Mouse (Mus musculus) MEL (cell line): ENCODE data around the gene Arhgap23. TPM values are rescaled to one million over a fixed set of nuclear protein-coding genes. Genes with fewer than 3 reads are reported as not detected.

Experiments
- DNase-seq: peaks from one replicate; pipeline ENCODE4 v3.0.0; 2011; ENCODE audit warnings: low read depth, low spot score
- H3K27ac ChIP-seq: 2 replicates; pipeline ENCODE4 v1.5.1; 2012; ENCODE audit warnings: low read depth, mild to moderate bottlenecking, control low read depth, low read length, moderate library complexity; ENCODE audit not compliant: control insufficient read depth
- H3K27me3 ChIP-seq, 2 experiments: fragments of 150-350 bp in 1 of 2; sonication (generic) in 1 of 2; 2 replicates each; pipeline ENCODE4 v1.6.1; 2012; ENCODE audit warnings: low read length in 2 of 2, mild to moderate bottlenecking in 2 of 2, improper control_type of control experiment in 1 of 2, moderate library complexity in 1 of 2; ENCODE audit not compliant: insufficient read depth in 2 of 2, control insufficient read depth in 1 of 2
- H3K36me3 ChIP-seq, 2 experiments: 2 replicates each; pipeline ENCODE4 v1.6.1; 2012 to 2014; ENCODE audit warnings: low read length in 2 of 2, improper control_type of control experiment in 1 of 2, inconsistent platforms in 1 of 2, mild to moderate bottlenecking in 1 of 2; ENCODE audit not compliant: insufficient read depth in 2 of 2, control insufficient read depth in 1 of 2
- H3K4me1 ChIP-seq, 2 experiments: fragments of 150-350 bp in 1 of 2; sonication (generic) in 1 of 2; 2 replicates each; pipeline ENCODE4 v1.6.1; 2012; ENCODE audit warnings: low read length in 2 of 2, improper control_type of control experiment in 1 of 2, mild to moderate bottlenecking in 1 of 2; ENCODE audit not compliant: insufficient read depth in 2 of 2, control insufficient read depth in 1 of 2
- H3K4me3 ChIP-seq, 2 experiments: fragments of 150-350 bp in 1 of 2; sonication (generic) in 1 of 2; 2 replicates each; pipeline ENCODE4 v1.5.1; 2012; ENCODE audit warnings: low read depth in 2 of 2, low read length in 2 of 2, mild to moderate bottlenecking in 2 of 2, moderate library complexity in 2 of 2, control low read depth in 1 of 2, improper control_type of control experiment in 1 of 2; ENCODE audit not compliant: control insufficient read depth in 1 of 2, insufficient read depth in 1 of 2
- H3K79me2 ChIP-seq: 2 replicates; pipeline ENCODE4 v1.6.1; 2012; ENCODE audit warnings: mild to moderate bottlenecking, low read length, moderate library complexity; ENCODE audit not compliant: control insufficient read depth, poor library complexity, insufficient read depth
- H3K9ac ChIP-seq: 2 replicates; pipeline ENCODE4 v1.6.1; 2012; ENCODE audit warnings: low read depth, mild to moderate bottlenecking, control low read depth, low read length, moderate library complexity; ENCODE audit not compliant: control insufficient read depth, poor library complexity, severe bottlenecking
- H3K9me3 ChIP-seq: fragments of 150-350 bp; sonication (generic); replicated peaks from 2 replicates; pipeline ENCODE4 v1.6.1; 2012; ENCODE audit warnings: mild to moderate bottlenecking, low read length, improper control_type of control experiment, moderate library complexity; ENCODE audit not compliant: insufficient read depth
- BHLHE40 ChIP-seq: IDR thresholded peaks from 2 replicates; pipeline ENCODE4 v1.6.1; 2012; ENCODE audit warnings: low read depth, mild to moderate bottlenecking, inconsistent platforms, low read length, improper control_type of control experiment, borderline replicate concordance
- CHD1 ChIP-seq: IDR thresholded peaks from 2 replicates; pipeline ENCODE4 v1.6.1; 2012; ENCODE audit warnings: low read depth, mild to moderate bottlenecking, inconsistent platforms, low read length, improper control_type of control experiment
- CHD2 ChIP-seq: IDR thresholded peaks from 2 replicates; pipeline ENCODE4 v1.6.1; 2011; ENCODE audit warnings: low read length, improper control_type of control experiment
- CTCF ChIP-seq, 3 experiments: IDR thresholded peaks in 2 of 3; conservative IDR thresholded peaks in 1 of 3; 2 replicates each; pipeline ENCODE4 v1.5.1; 2011 to 2012; ENCODE audit warnings: low read length in 3 of 3, low read depth in 2 of 3, mild to moderate bottlenecking in 2 of 3, improper control_type of control experiment in 1 of 3, inconsistent platforms in 1 of 3, mixed read lengths in 1 of 3, moderate library complexity in 1 of 3; ENCODE audit not compliant: control insufficient read depth in 1 of 3, insufficient read depth in 1 of 3, poor library complexity in 1 of 3, severe bottlenecking in 1 of 3
- E2F4 ChIP-seq: IDR thresholded peaks from 2 replicates; pipeline ENCODE4 v1.6.1; 2011; ENCODE audit warnings: low read depth, low read length, improper control_type of control experiment, borderline replicate concordance
- EP300 ChIP-seq, 2 experiments: IDR thresholded peaks; 2 replicates each; pipeline ENCODE4 v1.6.1; 2011; ENCODE audit warnings: improper control_type of control experiment in 2 of 2, low read length in 2 of 2, low read depth in 1 of 2, mild to moderate bottlenecking in 1 of 2
- ETS1 ChIP-seq: IDR thresholded peaks from 2 replicates; pipeline ENCODE4 v1.6.1; 2012; ENCODE audit warnings: low read depth, mild to moderate bottlenecking, inconsistent platforms, low read length, improper control_type of control experiment, moderate library complexity
- GATA1 ChIP-seq: IDR thresholded peaks from 2 replicates; pipeline ENCODE4 v1.6.1; 2011; ENCODE audit warnings: low read depth, low read length, improper control_type of control experiment
- KAT2A ChIP-seq: conservative IDR thresholded peaks from 2 replicates; pipeline ENCODE4 v1.6.1; 2012; ENCODE audit warnings: low read depth, low read length, improper control_type of control experiment, inconsistent platforms
- MAFK ChIP-seq: IDR thresholded peaks from 2 replicates; pipeline ENCODE4 v1.6.1; 2011; ENCODE audit warnings: low read depth, mild to moderate bottlenecking, low read length, improper control_type of control experiment, borderline replicate concordance
- MAX ChIP-seq: IDR thresholded peaks from 2 replicates; pipeline ENCODE4 v1.6.1; 2011; ENCODE audit warnings: low read length, improper control_type of control experiment
- MAZ ChIP-seq: IDR thresholded peaks from 2 replicates; pipeline ENCODE4 v1.6.1; 2012; ENCODE audit warnings: low read depth, mild to moderate bottlenecking, inconsistent platforms, low read length, improper control_type of control experiment
- MYC ChIP-seq: IDR thresholded peaks from 2 replicates; pipeline ENCODE4 v1.6.1; 2011; ENCODE audit warnings: low read depth, mild to moderate bottlenecking, low read length, improper control_type of control experiment, moderate library complexity
- NELFE ChIP-seq: IDR thresholded peaks from 2 replicates; pipeline ENCODE4 v1.6.1; 2011; ENCODE audit warnings: low read depth, low read length, improper control_type of control experiment
- NRF1 ChIP-seq: IDR thresholded peaks from 2 replicates; pipeline ENCODE4 v1.6.1; 2014; ENCODE audit warnings: low read depth, mild to moderate bottlenecking, inconsistent platforms, low read length, improper control_type of control experiment, moderate library complexity; ENCODE audit not compliant: poor library complexity, insufficient read depth, severe bottlenecking
- POLR2A ChIP-seq, 2 experiments: IDR thresholded peaks; 2 replicates each; pipeline ENCODE4 v1.6.1; 2011 to 2012; ENCODE audit warnings: low read length in 2 of 2, mild to moderate bottlenecking in 2 of 2, control low read depth in 1 of 2, improper control_type of control experiment in 1 of 2, low read depth in 1 of 2, moderate library complexity in 1 of 2; ENCODE audit not compliant: control insufficient read depth in 1 of 2, insufficient read depth in 1 of 2, poor library complexity in 1 of 2
- RCOR1 ChIP-seq: IDR thresholded peaks from 2 replicates; pipeline ENCODE4 v1.6.1; 2012; ENCODE audit warnings: low read depth, mild to moderate bottlenecking, inconsistent platforms, low read length, improper control_type of control experiment
- SIN3A ChIP-seq: IDR thresholded peaks from 2 replicates; pipeline ENCODE4 v1.6.1; 2012; ENCODE audit warnings: low read length, improper control_type of control experiment, inconsistent platforms
- SMC3 ChIP-seq: IDR thresholded peaks from 2 replicates; pipeline ENCODE4 v1.6.1; 2011; ENCODE audit warnings: low read depth, low read length, improper control_type of control experiment
- TBP ChIP-seq: IDR thresholded peaks from 2 replicates; pipeline ENCODE4 v1.8.0; 2011; ENCODE audit warnings: low read depth, low read length, improper control_type of control experiment
- USF1 ChIP-seq: IDR thresholded peaks from 2 replicates; pipeline ENCODE4 v1.6.1; 2014; ENCODE audit warnings: low read depth, mild to moderate bottlenecking, inconsistent platforms, low read length, improper control_type of control experiment, moderate library complexity
- ZMIZ1 ChIP-seq: IDR thresholded peaks from 2 replicates; pipeline ENCODE4 v1.6.1; 2012; ENCODE audit warnings: low read depth, mild to moderate bottlenecking, inconsistent platforms, low read length, improper control_type of control experiment, moderate library complexity
- polyA plus RNA-seq, 2 experiments: library from polyadenylated mRNA; stranded (reverse) in 1 of 2; unstranded in 1 of 2; fragments of >175 nt in 1 of 2; fragments of >200 nt in 1 of 2; gene quantifications; 2 replicates each; pipeline versions ENCODE4 v1.2.1 to v1.2.4; 2012; ENCODE audit warnings: low replicate concordance in 2 of 2, low read depth in 1 of 2; ENCODE audit not compliant: insufficient read length in 2 of 2, insufficient read depth in 1 of 2, missing spikeins in 1 of 2
- total RNA-seq: library from RNA; depleted of rRNA; stranded (reverse); fragments of 300-350 nt; gene quantifications from 2 replicates; pipeline ENCODE4 v1.2.3, GENCODE M21; 2012

The Arhgap23 gene
- total and polyA plus RNA-seq, 3 experiments = 1.7 to 7.5 TPM; not detected in 1

DNA sequence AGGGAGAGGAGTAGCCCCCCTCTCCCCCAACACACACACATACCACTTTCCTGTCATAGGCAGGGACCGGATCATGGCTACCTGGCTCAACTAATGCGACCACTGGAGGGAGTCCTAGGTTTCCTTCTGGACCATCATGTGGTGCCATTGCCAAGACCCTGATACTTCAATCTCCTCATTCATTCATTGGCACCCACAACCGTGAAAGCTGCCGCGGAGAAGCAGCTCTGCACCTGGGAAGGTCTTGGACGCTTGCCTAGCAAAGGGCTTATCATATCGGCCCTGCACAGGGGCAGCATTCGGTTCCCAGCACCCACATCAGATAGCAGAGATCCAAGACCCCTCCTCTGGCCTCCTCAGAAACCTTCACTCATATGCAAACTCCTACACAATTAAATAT, 91.0 kb downstream of the Arhgap23 start (continued):
- TF ChIP-seq BHLHE40 (no peak; the same call in 1 of the 2 replicates), CHD2 (no peak), MYC (no peak), POLR2A (IDR thresholded peaks at IDR 0.05; ENCODE audit: control insufficient read depth in 1 of 2, insufficient read depth in 1 of 2, low read depth in 1 of 2, low read length in 2 of 2, poor library complexity in 1 of 2) (no peak), MAX (no peak), GATA1 (peak; percentile 77), TBP (no peak), KAT2A (no peak), CHD1 (no peak), RCOR1 (peak; percentile 60; the same call in 1 of the 2 replicates), E2F4 (no peak), NRF1 (no peak)

- H3K27me3 ChIP-seq = no peaks in the 10 kb centered on the region
- DNase-seq = no peak
- H3K79me2 ChIP-seq = no peaks in the 10 kb centered on the region
- H3K36me3 ChIP-seq = peaks cover 0 to 15% of the 10 kb centered on the region in 2 experiments; a peak in 2 of 4 replicates
- H3K27ac ChIP-seq = no peak overlapping the region
- peaks cover 6 to 21% of the 10 kb centered on the region in 2 experiments; a peak in 3 of 4 replicates for H3K4me1 ChIP-seq
- TF ChIP-seq USF1 = no peak
- no peak for TF ChIP-seq NRF1
- TF ChIP-seq NELFE = no peak
- TF ChIP-seq MAZ = no peak
- TF ChIP-seq ETS1 = no peak
- no peak for TF ChIP-seq SMC3
- no peak for TF ChIP-seq CTCF (IDR thresholded peaks at IDR 0.05 in 2 of 3, conservative IDR thresholded peaks at IDR 0.05 in 1 of 3; ENCODE audit: control insufficient read depth in 1 of 3, insufficient read depth in 1 of 3, low read depth in 2 of 3, low read length in 3 of 3, poor library complexity in 1 of 3, severe bottlenecking in 1 of 3)
- TF ChIP-seq SIN3A = no peak
- H3K4me3 ChIP-seq = no peak overlapping the region
- no peaks in the 10 kb centered on the region for H3K9me3 ChIP-seq
- H3K9ac ChIP-seq = no peak overlapping the region
These were observed 92.9 kb downstream of the Arhgap23 start for GRCm38 (mm10) chr11:97508198-97508597.

DNA sequence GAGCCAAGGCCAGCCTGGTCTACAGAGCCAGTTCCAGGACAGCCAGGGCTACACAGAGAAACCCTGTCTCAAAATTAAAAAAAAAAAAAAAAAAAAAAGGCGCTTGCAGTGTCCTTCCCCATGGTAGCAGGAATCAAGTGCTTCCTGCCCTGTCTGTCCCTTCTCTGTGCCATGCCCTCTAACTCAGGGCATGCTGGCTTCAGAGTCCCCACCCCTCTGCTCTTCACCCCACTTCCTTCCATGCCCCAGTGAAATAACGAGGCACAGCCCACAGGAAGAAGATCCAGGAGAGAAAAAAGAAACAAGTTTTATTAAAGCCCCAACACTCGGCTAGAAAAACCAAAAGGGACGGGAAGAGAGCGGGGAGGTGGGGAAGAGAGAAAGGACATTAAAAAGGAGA, 93.7 kb downstream of the Arhgap23 start:
- Histone ChIP-seq H3K27me3 (no peaks in the 10 kb centered on the region), H3K79me2 (no peaks in the 10 kb centered on the region), H3K36me3 (peaks cover 0 to 15% of the 10 kb centered on the region in 2 experiments; a peak in 2 of 4 replicates), H3K27ac (no peak overlapping the region), H3K9ac (no peak overlapping the region), H3K4me3 (no peak overlapping the region), H3K4me1 (peaks cover 6 to 21% of the 10 kb centered on the region in 2 experiments; a peak in 3 of 4 replicates), H3K9me3 (no peaks in the 10 kb centered on the region)
- no peak for TF ChIP-seq BHLHE40
- no peak for TF ChIP-seq EP300 (IDR thresholded peaks at IDR 0.05; ENCODE audit: low read depth in 1 of 2, low read length in 2 of 2)
- TF ChIP-seq MAFK = no peak
- TF ChIP-seq ZMIZ1 = no peak
- TF ChIP-seq SIN3A = no peak
- TF ChIP-seq NELFE = no peak
- no peak for DNase-seq
